Mouse (Mus musculus): ENCODE results near the gene Dnajb4.
"Not testable (repeated sequence)": the region's sequence is repeated elsewhere in the genome, so short reads cannot be mapped to it uniquely, and the experiment has no call there.

Dnajb4 gene

GRCm38 (mm10) chr3:152208096-152208885, 1.8 kb downstream of the Dnajb4 start:
- no peak for DNase-seq (ENCODE audit: low spot score in 2 of 2)

GRCm38 (mm10) chr3:152207156-152207555, 2.9 kb downstream of the Dnajb4 start:
- no peak for DNase-seq (ENCODE audit: low spot score in 2 of 2)

GRCm38 (mm10) chr3:152204577-152204976, 5.5 kb downstream of the Dnajb4 start:
- DNase-seq (ENCODE audit: low spot score in 2 of 2), result no peak

- no peak for DNase-seq (ENCODE audit: low spot score in 2 of 2)
Observed at GRCm38 (mm10) chr3:152203996-152204395, 6.1 kb downstream of the Dnajb4 start.

GRCm38 (mm10) chr3:152203411-152203810, 6.7 kb downstream of the Dnajb4 start:
- DNase-seq (ENCODE audit: low spot score in 2 of 2), result no peak

GRCm38 (mm10) chr3:152202942-152203341, 7.2 kb downstream of the Dnajb4 start:
- DNase-seq (ENCODE audit: low spot score in 2 of 2), result no peak

GRCm38 (mm10) chr3:152201651-152202050, 8.5 kb downstream of the Dnajb4 start:
- DNase-seq (ENCODE audit: low spot score in 2 of 2), result no peak

GRCm38 (mm10) chr3:152201181-152201580, 8.9 kb downstream of the Dnajb4 start:
- no peak for DNase-seq (ENCODE audit: low spot score in 2 of 2)

GRCm38 (mm10) chr3:152199125-152199524, 11.0 kb downstream of the Dnajb4 start:
- no peak for DNase-seq (ENCODE audit: low spot score in 2 of 2)

- not testable (repeated sequence) for DNase-seq (ENCODE audit: low spot score in 2 of 2)
Observed at GRCm38 (mm10) chr3:152197246-152197645, 12.9 kb downstream of the Dnajb4 start.

GRCm38 (mm10) chr3:152193635-152194097, 16.4 kb downstream of the Dnajb4 start:
- DNase-seq (ENCODE audit: low spot score in 2 of 2), result peak; percentile 80 to 81

GRCm38 (mm10) chr3:152193177-152193576, 16.9 kb downstream of the Dnajb4 start:
- no peak for DNase-seq (ENCODE audit: low spot score in 2 of 2)

- DNase-seq (ENCODE audit: low spot score in 2 of 2), result peak in 1 of 2 experiments; percentile 14
Observed at GRCm38 (mm10) chr3:152192238-152192931, 17.7 kb downstream of the Dnajb4 start.

GRCm38 (mm10) chr3:152191791-152192237, 18.3 kb downstream of the Dnajb4 start:
- no peak for DNase-seq (ENCODE audit: low spot score in 2 of 2)

- DNase-seq (ENCODE audit: low spot score in 2 of 2), result no peak
Observed at GRCm38 (mm10) chr3:152190679-152191477, 19.2 kb downstream of the Dnajb4 start.

- no peak for DNase-seq (ENCODE audit: low spot score in 2 of 2)
Observed at GRCm38 (mm10) chr3:152189306-152189705, 20.8 kb downstream of the Dnajb4 start.

GRCm38 (mm10) chr3:152186106-152186505, 24.0 kb downstream of the Dnajb4 start:
- no peak for DNase-seq (ENCODE audit: low spot score in 2 of 2)

- no peak for DNase-seq (ENCODE audit: low spot score in 2 of 2)
Observed at GRCm38 (mm10) chr3:152183522-152183921, 26.6 kb downstream of the Dnajb4 start.

- DNase-seq (ENCODE audit: low spot score in 2 of 2), result no peak
Observed at GRCm38 (mm10) chr3:152180624-152181023, 29.5 kb downstream of the Dnajb4 start.

GRCm38 (mm10) chr3:152179285-152179684, 30.8 kb downstream of the Dnajb4 start:
- no peak for DNase-seq (ENCODE audit: low spot score in 2 of 2)

GRCm38 (mm10) chr3:152178816-152179215, 31.3 kb downstream of the Dnajb4 start:
- DNase-seq (ENCODE audit: low spot score in 2 of 2), result no peak

- no peak for DNase-seq (ENCODE audit: low spot score in 2 of 2)
Observed at GRCm38 (mm10) chr3:152172322-152172935, 37.7 kb downstream of the Dnajb4 start.
